Mouse (Mus musculus): ENCODE data around the gene Fam117a. TPM values are rescaled to one million over a fixed set of nuclear protein-coding genes. Genes with fewer than 3 reads are reported as not detected.

Gene Fam117a
- polyA plus RNA-seq, 1 experiment from 2014 or later, result 15.0 TPM

- Histone ChIP-seq H3K4me3 (ENCODE audit: low read depth, low read length) (no peak overlapping the region), H3K9ac (replicated peaks; ENCODE audit: low read length) (no peak overlapping the region), H3K9me3 (replicated peaks; ENCODE audit: control insufficient read depth, low read length) (no peaks in the 10 kb centered on the region), H3K27me3 (ENCODE audit: control insufficient read depth, insufficient read depth, low read length) (no peaks in the 10 kb centered on the region), H3K36me3 (replicated peaks; ENCODE audit: control insufficient read depth, insufficient read depth, low read depth, low read length) (no peaks in the 10 kb centered on the region; the same call in 1 of the 2 replicates), H3K4me1 (ENCODE audit: control insufficient read depth, insufficient read depth, low read length) (no peaks in the 10 kb centered on the region), H3K27ac (replicated peaks; ENCODE audit: low read depth, low read length) (no peak overlapping the region), H3K4me2 (ENCODE audit: low read depth, low read length) (no peak overlapping the region)
- DNase-seq (ENCODE audit: low spot score), result no peak
- WGBS, result 92% methylated on average over 7 of the region's 7 CpGs
- ATAC-seq (replicated peaks; ENCODE audit: insufficient number of reproducible peaks, low FRiP score, low TSS enrichment, low read depth), result no peak
Measured at GRCm38 (mm10) chr11:95356039-95356438, 19.2 kb downstream of the Fam117a start.

- no peak for ATAC-seq (replicated peaks; ENCODE audit: insufficient number of reproducible peaks, low FRiP score, low TSS enrichment, low read depth)
Measured at GRCm38 (mm10) chr11:95356469-95357273, 19.9 kb downstream of the Fam117a start.

GRCm38 (mm10) chr11:95358263-95358662 is 21.4 kb downstream of the Fam117a start:
- no peak overlapping the region for H3K9ac ChIP-seq (replicated peaks; ENCODE audit: low read length)
- no peak overlapping the region for H3K4me3 ChIP-seq (ENCODE audit: low read depth, low read length)
- no peaks in the 10 kb centered on the region; the same call in 1 of the 2 replicates for H3K36me3 ChIP-seq (replicated peaks; ENCODE audit: control insufficient read depth, insufficient read depth, low read depth, low read length)
- H3K27ac ChIP-seq (replicated peaks; ENCODE audit: low read depth, low read length), result no peak overlapping the region
- no peaks in the 10 kb centered on the region for H3K4me1 ChIP-seq (ENCODE audit: control insufficient read depth, insufficient read depth, low read length)
- WGBS, result 64% methylated on average over 3 of the region's 3 CpGs
- no peaks in the 10 kb centered on the region for H3K27me3 ChIP-seq (ENCODE audit: control insufficient read depth, insufficient read depth, low read length)
- no peak for ATAC-seq (replicated peaks; ENCODE audit: insufficient number of reproducible peaks, low FRiP score, low TSS enrichment, low read depth)
- no peaks in the 10 kb centered on the region for H3K9me3 ChIP-seq (replicated peaks; ENCODE audit: control insufficient read depth, low read length)
- DNase-seq (ENCODE audit: low spot score), result no peak
- no peak overlapping the region for H3K4me2 ChIP-seq (ENCODE audit: low read depth, low read length)

More at GRCm38 (mm10) chr11:95356469-95357273, 19.9 kb downstream of the Fam117a start:
- DNase-seq (ENCODE audit: low spot score), result no peak
- WGBS, result 82% methylated on average over 17 of the region's 17 CpGs
- Histone ChIP-seq H3K4me2 (ENCODE audit: low read depth, low read length) (no peak overlapping the region), H3K27ac (replicated peaks; ENCODE audit: low read depth, low read length) (no peak overlapping the region; the same call in 1 of the 2 replicates), H3K4me1 (ENCODE audit: control insufficient read depth, insufficient read depth, low read length) (no peaks in the 10 kb centered on the region), H3K27me3 (ENCODE audit: control insufficient read depth, insufficient read depth, low read length) (no peaks in the 10 kb centered on the region), H3K9ac (replicated peaks; ENCODE audit: low read length) (no peak overlapping the region), H3K9me3 (replicated peaks; ENCODE audit: control insufficient read depth, low read length) (no peaks in the 10 kb centered on the region), H3K36me3 (replicated peaks; ENCODE audit: control insufficient read depth, insufficient read depth, low read depth, low read length) (no peaks in the 10 kb centered on the region; the same call in 1 of the 2 replicates), H3K4me3 (ENCODE audit: low read depth, low read length) (no peak overlapping the region)

- Histone ChIP-seq H3K9ac (replicated peaks; ENCODE audit: low read length) (no peak overlapping the region), H3K4me2 (ENCODE audit: low read depth, low read length) (no peak overlapping the region), H3K27ac (replicated peaks; ENCODE audit: low read depth, low read length) (no peak overlapping the region), H3K27me3 (ENCODE audit: control insufficient read depth, insufficient read depth, low read length) (no peaks in the 10 kb centered on the region), H3K9me3 (replicated peaks; ENCODE audit: control insufficient read depth, low read length) (no peaks in the 10 kb centered on the region), H3K4me1 (ENCODE audit: control insufficient read depth, insufficient read depth, low read length) (no peaks in the 10 kb centered on the region), H3K36me3 (replicated peaks; ENCODE audit: control insufficient read depth, insufficient read depth, low read depth, low read length) (no peaks in the 10 kb centered on the region; the same call in 1 of the 2 replicates), H3K4me3 (ENCODE audit: low read depth, low read length) (no peak overlapping the region)
- ATAC-seq (replicated peaks; ENCODE audit: insufficient number of reproducible peaks, low FRiP score, low TSS enrichment, low read depth), result no peak
- 85% methylated on average over 5 of the region's 5 CpGs for WGBS
- DNase-seq (ENCODE audit: low spot score), result no peak
Measured at GRCm38 (mm10) chr11:95364388-95364787, 27.6 kb downstream of the Fam117a start.

GRCm38 (mm10) chr11:95365596-95365995 is 28.8 kb downstream of the Fam117a start:
- Histone ChIP-seq H3K27me3 (ENCODE audit: control insufficient read depth, insufficient read depth, low read length) (no peaks in the 10 kb centered on the region), H3K27ac (replicated peaks; ENCODE audit: low read depth, low read length) (no peak overlapping the region), H3K9ac (replicated peaks; ENCODE audit: low read length) (no peak overlapping the region), H3K4me3 (ENCODE audit: low read depth, low read length) (no peak overlapping the region), H3K4me1 (ENCODE audit: control insufficient read depth, insufficient read depth, low read length) (no peaks in the 10 kb centered on the region), H3K4me2 (ENCODE audit: low read depth, low read length) (no peak overlapping the region), H3K36me3 (replicated peaks; ENCODE audit: control insufficient read depth, insufficient read depth, low read depth, low read length) (no peaks in the 10 kb centered on the region), H3K9me3 (replicated peaks; ENCODE audit: control insufficient read depth, low read length) (no peaks in the 10 kb centered on the region)
- no peak for ATAC-seq (replicated peaks; ENCODE audit: insufficient number of reproducible peaks, low FRiP score, low TSS enrichment, low read depth)
- WGBS, result 84% methylated on average over 10 of the region's 10 CpGs
- no peak for DNase-seq (ENCODE audit: low spot score)

- H3K4me2 ChIP-seq (ENCODE audit: low read depth, low read length), result no peak overlapping the region
- no peak overlapping the region for H3K9ac ChIP-seq (replicated peaks; ENCODE audit: low read length)
- no peaks in the 10 kb centered on the region for H3K4me1 ChIP-seq (ENCODE audit: control insufficient read depth, insufficient read depth, low read length)
- 81% methylated on average over 6 of the region's 6 CpGs for WGBS
- no peak overlapping the region for H3K27ac ChIP-seq (replicated peaks; ENCODE audit: low read depth, low read length)
- DNase-seq (ENCODE audit: low spot score), result no peak
- ATAC-seq (replicated peaks; ENCODE audit: insufficient number of reproducible peaks, low FRiP score, low TSS enrichment, low read depth), result no peak
- H3K4me3 ChIP-seq (ENCODE audit: low read depth, low read length), result no peak overlapping the region
- H3K27me3 ChIP-seq (ENCODE audit: control insufficient read depth, insufficient read depth, low read length), result no peaks in the 10 kb centered on the region
- no peaks in the 10 kb centered on the region for H3K36me3 ChIP-seq (replicated peaks; ENCODE audit: control insufficient read depth, insufficient read depth, low read depth, low read length)
- no peaks in the 10 kb centered on the region for H3K9me3 ChIP-seq (replicated peaks; ENCODE audit: control insufficient read depth, low read length)
Measured at GRCm38 (mm10) chr11:95366280-95366897, 29.6 kb downstream of the Fam117a start.

- no peak overlapping the region for H3K27ac ChIP-seq (replicated peaks; ENCODE audit: low read depth, low read length)
- no peak overlapping the region for H3K9ac ChIP-seq (replicated peaks; ENCODE audit: low read length)
- H3K4me1 ChIP-seq (ENCODE audit: control insufficient read depth, insufficient read depth, low read length), result no peaks in the 10 kb centered on the region
- H3K36me3 ChIP-seq (replicated peaks; ENCODE audit: control insufficient read depth, insufficient read depth, low read depth, low read length), result no peaks in the 10 kb centered on the region
- no peak overlapping the region for H3K4me3 ChIP-seq (ENCODE audit: low read depth, low read length)
- 81% methylated on average over 8 of the region's 8 CpGs for WGBS
- H3K27me3 ChIP-seq (ENCODE audit: control insufficient read depth, insufficient read depth, low read length), result no peaks in the 10 kb centered on the region
- H3K4me2 ChIP-seq (ENCODE audit: low read depth, low read length), result no peak overlapping the region
- no peaks in the 10 kb centered on the region for H3K9me3 ChIP-seq (replicated peaks; ENCODE audit: control insufficient read depth, low read length)
- ATAC-seq (replicated peaks; ENCODE audit: insufficient number of reproducible peaks, low FRiP score, low TSS enrichment, low read depth), result no peak
- no peak for DNase-seq (ENCODE audit: low spot score)
Measured at GRCm38 (mm10) chr11:95367011-95367735, 30.4 kb downstream of the Fam117a start.
